Mouse (Mus musculus) stomach, postnatal 0 days (tissue): ENCODE data around the gene Gm20721. TPM values are rescaled to one million over a fixed set of nuclear protein-coding genes. Genes with fewer than 3 reads are reported as not detected.

Experiments used
- ATAC-seq: fragments of 200-750 bp; cut with Nextera tagmentation; 2 replicates; pipeline ENCODE4 v1.8.0; 2017; ENCODE audit not compliant: low FRiP score, low TSS enrichment
- DNase-seq: peaks from one replicate; pipeline ENCODE4 v3.0.0-alpha.2; 2016; ENCODE audit warnings: low spot score
- H3K27ac ChIP-seq: fragments of 300-500 bp; sonication (generic); replicated peaks from 2 replicates; pipeline ENCODE4 v1.5.1; 2014; ENCODE audit warnings: mild to moderate bottlenecking, control low read depth
- H3K27me3 ChIP-seq: fragments of 300-500 bp; sonication (generic); 2 replicates; pipeline ENCODE4 v1.6.1; 2014; ENCODE audit warnings: low read length; ENCODE audit not compliant: control insufficient read depth, insufficient read depth
- H3K36me3 ChIP-seq: fragments of 300-500 bp; sonication (generic); 2 replicates; pipeline ENCODE4 v1.6.1; 2014; ENCODE audit warnings: low read length, mixed read lengths; ENCODE audit not compliant: control insufficient read depth, insufficient read depth
- H3K4me1 ChIP-seq: fragments of 300-500 bp; sonication (generic); replicated peaks from 2 replicates; pipeline ENCODE4 v1.6.1; 2014; ENCODE audit warnings: antibody characterized with exemption; ENCODE audit not compliant: control insufficient read depth, insufficient read depth
- H3K4me2 ChIP-seq: fragments of 300-500 bp; sonication (generic); replicated peaks from 2 replicates; pipeline ENCODE4 v1.6.1; 2014; ENCODE audit warnings: low read depth, mild to moderate bottlenecking, control low read depth, moderate library complexity
- H3K4me3 ChIP-seq: fragments of 300-500 bp; sonication (generic); 2 replicates; pipeline ENCODE4 v1.5.1; 2014; ENCODE audit warnings: low read depth, low read length, control low read depth
- H3K9ac ChIP-seq: fragments of 300-500 bp; sonication (generic); 2 replicates; pipeline ENCODE4 v1.6.1; 2014; ENCODE audit warnings: mild to moderate bottlenecking, low read length, control low read depth, mixed read lengths
- H3K9me3 ChIP-seq: fragments of 300-500 bp; sonication (generic); 2 replicates; pipeline ENCODE4 v1.6.1; 2016; ENCODE audit warnings: low read length; ENCODE audit not compliant: control insufficient read depth
- CTCF ChIP-seq: IDR thresholded peaks from 2 replicates; pipeline ENCODE4 v1.5.1; 2016; ENCODE audit warnings: antibody characterized with exemption, low read depth, mild to moderate bottlenecking, moderate library complexity
- EP300 ChIP-seq: optimal IDR thresholded peaks from 2 replicates; pipeline ENCODE3; 2016; ENCODE audit warnings: antibody characterized with exemption
- whole genome bisulfite sequencing: fragments of 180-500 bp; shearing (Covaris S2); extraction: QIAGEN DNeasy Blood & Tissue Kit; methylation state at CpG from one replicate; pipeline ENCODE4 v1.1.7; 2014; 5-methylcytosine and 5-hydroxymethylcytosine counted together
- polyA plus RNA-seq: library from polyadenylated mRNA; unstranded; fragments of >200 nt; fragmentation: Nextera tagmentation; extraction: Ambion mirVana; gene quantifications from 2 replicates; pipeline ENCODE4 v1.2.1, GENCODE M21; 2015

The Gm20721 gene
- polyA plus RNA-seq = 5.8 and 7.9 TPM in 2 replicates

DNA sequence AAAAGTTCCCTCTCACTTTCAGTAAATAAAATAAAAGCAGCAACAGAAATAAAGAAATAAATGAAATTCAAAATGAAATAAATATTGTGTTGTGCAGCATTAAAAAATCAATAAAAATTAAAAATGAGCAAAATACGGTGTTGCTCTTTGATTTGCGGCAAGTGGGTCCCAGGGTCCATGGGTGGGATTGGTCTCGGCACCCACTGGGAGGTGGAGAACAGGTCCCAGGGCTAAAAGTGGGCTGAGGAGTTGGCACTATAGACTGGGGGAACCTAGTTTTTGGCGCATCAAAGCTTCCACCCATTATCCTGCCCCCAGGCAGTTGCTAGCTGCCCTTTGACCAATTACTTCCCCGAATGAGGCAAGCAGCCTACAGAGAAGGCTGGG lies at the start of gene Gm20721:
Gm20721 (minus strand) TSS at position 101 of the 387 bp plus-strand sequence.
- H3K4me1 ChIP-seq = peaks cover 7% of the 10 kb centered on the region
- H3K27ac ChIP-seq = no peak within 1 kb of the TSS
- TF ChIP-seq EP300 (no peak), CTCF (no peak)
- no peaks in the 10 kb centered on the region for H3K27me3 ChIP-seq
- H3K9ac ChIP-seq = no peak within 1 kb of the TSS
- H3K36me3 ChIP-seq = peaks cover 21% of the 10 kb centered on the region
- DNase-seq (no peak), ATAC-seq (no peak)
- no peak within 1 kb of the TSS for H3K4me3 ChIP-seq
- H3K9me3 ChIP-seq = no peaks in the 10 kb centered on the region
- WGBS = 94% methylated on average over 5 of the region's 5 CpGs
- H3K4me2 ChIP-seq = no peak within 1 kb of the TSS

DNA sequence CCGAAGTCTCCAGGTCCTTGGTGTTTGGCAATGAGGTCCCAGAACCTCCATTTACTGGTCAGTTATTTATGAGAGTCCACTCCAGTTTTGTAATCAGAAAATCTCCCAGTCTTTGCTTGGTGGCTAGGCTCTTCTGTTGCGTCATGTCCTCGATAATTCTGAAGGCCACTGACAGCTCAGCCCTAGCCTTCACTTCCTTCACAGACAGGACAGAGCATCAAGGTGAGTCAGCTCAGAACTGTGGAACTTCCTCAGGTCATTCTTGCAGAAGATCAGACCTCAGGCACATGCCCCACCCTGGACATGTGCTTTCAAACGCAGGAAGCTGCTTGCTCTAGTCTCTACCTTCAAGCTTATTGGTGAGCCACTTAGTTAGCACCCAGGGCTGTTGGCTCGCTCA lies 46.9 kb upstream of the Gm20721 start:
- no peaks in the 10 kb centered on the region for H3K9me3 ChIP-seq
- no peak overlapping the region for H3K4me3 ChIP-seq
- DNase-seq (no peak), ATAC-seq (no peak)
- no peaks in the 10 kb centered on the region for H3K36me3 ChIP-seq
- H3K27ac ChIP-seq = no peak overlapping the region
- TF ChIP-seq EP300 (no peak), CTCF (no peak)
- H3K9ac ChIP-seq = no peak overlapping the region
- 77% methylated on average over 5 of the region's 5 CpGs for WGBS
- H3K27me3 ChIP-seq = no peaks in the 10 kb centered on the region
- H3K4me2 ChIP-seq = no peak overlapping the region
- no peaks in the 10 kb centered on the region for H3K4me1 ChIP-seq

DNA sequence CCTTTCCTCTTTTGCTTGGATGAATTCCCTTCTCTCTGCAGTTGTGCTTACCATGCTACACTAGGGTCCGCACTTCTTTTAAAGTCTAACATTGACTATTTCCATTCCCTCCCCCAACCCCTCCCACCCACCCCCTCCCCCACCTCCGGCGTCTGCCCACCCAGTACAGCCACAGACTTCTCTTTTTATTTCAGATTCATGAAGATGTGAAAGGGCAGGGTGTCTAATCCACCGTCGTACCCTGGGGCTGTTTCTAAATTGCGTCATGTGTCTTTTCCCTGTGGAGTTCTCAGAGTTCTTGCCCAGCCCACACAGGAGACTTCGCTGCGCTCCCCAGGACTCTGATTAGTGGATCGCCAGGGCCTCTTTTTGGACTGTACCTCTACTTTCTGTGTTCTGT lies 46.0 kb upstream of the Gm20721 start:
- DNase-seq = no peak
- ATAC-seq = no peak
- H3K36me3 ChIP-seq = no peaks in the 10 kb centered on the region
- no peaks in the 10 kb centered on the region for H3K27me3 ChIP-seq
- H3K4me2 ChIP-seq = no peak overlapping the region
- TF ChIP-seq EP300 (no peak), CTCF (no peak)
- no peak overlapping the region for H3K4me3 ChIP-seq
- H3K9me3 ChIP-seq = no peaks in the 10 kb centered on the region
- no peak overlapping the region for H3K27ac ChIP-seq
- 78% methylated on average over 9 of the region's 9 CpGs for WGBS
- no peaks in the 10 kb centered on the region for H3K4me1 ChIP-seq
- no peak overlapping the region for H3K9ac ChIP-seq

DNA sequence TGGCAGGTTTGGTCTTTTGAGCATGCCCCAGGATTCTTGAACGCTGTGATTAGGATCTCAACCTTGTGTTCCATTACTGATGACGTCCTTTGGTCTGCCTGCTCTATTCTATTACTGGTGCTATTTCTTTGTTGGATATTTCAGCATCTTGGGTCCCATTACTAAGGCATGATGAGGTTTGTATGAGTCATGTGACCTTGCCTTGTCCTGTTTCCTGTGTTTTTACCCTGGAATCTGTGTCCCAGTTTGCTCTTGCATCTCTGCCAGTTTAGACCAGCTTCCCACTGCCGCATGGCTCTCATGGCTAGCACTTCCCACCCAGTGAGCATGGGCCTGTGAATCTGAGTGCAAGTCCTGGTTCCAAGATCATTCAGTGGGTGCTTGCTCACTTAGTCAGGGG lies 45.4 kb upstream of the Gm20721 start:
- Histone ChIP-seq H3K4me2 (no peak overlapping the region), H3K27me3 (no peaks in the 10 kb centered on the region), H3K27ac (no peak overlapping the region), H3K9me3 (no peaks in the 10 kb centered on the region), H3K4me1 (no peaks in the 10 kb centered on the region), H3K4me3 (no peak overlapping the region), H3K36me3 (no peaks in the 10 kb centered on the region), H3K9ac (no peak overlapping the region)
- DNase-seq = no peak
- ATAC-seq = no peak
- TF ChIP-seq CTCF = no peak
- no peak for TF ChIP-seq EP300
- 90% methylated on average over 3 of the region's 3 CpGs for WGBS

DNA sequence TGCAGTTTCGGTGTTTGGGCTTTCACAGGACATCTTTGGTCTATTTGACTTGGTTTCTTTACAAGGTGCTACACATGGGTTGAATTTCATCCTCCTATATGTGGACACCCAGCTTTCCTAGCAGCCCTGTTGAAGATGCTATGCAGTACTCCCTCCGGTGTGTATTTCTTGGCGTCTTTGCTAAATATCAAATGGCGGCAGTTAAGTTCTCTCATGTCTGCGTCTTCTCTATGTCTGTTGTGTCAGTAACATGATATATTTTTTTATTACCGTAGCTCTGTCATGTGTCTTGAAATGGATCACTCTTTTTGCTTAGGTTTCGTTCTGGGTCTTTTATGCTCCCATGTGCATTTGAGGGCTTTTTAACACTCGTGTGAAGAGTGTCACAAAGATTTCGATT lies 34.5 kb upstream of the Gm20721 start:
- no peaks in the 10 kb centered on the region for H3K9me3 ChIP-seq
- H3K27ac ChIP-seq = no peak overlapping the region
- DNase-seq = no peak
- no peaks in the 10 kb centered on the region for H3K27me3 ChIP-seq
- no peak overlapping the region for H3K9ac ChIP-seq
- H3K4me2 ChIP-seq = no peak overlapping the region
- no peaks in the 10 kb centered on the region for H3K36me3 ChIP-seq
- ATAC-seq = no peak
- TF ChIP-seq CTCF = no peak
- no peak for TF ChIP-seq EP300
- 84% methylated on average over 9 of the region's 9 CpGs for WGBS
- no peak overlapping the region for H3K4me3 ChIP-seq
- H3K4me1 ChIP-seq = no peaks in the 10 kb centered on the region

DNA sequence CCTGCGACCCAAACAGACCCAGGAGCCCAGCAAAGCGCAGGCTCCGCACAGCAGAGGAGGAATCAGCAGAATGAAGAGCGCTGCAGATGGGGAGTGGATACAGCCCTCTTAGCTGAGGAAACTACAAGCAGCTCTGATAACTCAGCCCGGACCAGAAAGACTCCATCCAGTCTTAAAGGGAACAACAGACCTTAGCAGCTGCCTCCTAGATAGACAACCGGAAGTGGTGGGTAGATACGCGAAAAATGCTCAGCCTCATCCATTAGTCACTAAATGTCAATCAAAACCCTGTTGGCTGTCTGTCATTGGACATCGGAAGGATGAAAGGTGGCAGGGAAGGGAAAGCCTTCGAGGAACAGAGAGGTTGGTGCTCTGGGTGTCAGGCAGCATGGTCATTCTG lies 20.1 kb upstream of the Gm20721 start:
- TF ChIP-seq CTCF = no peak
- TF ChIP-seq EP300 = no peak
- DNase-seq (no peak), ATAC-seq (no peak)
- no peak overlapping the region for H3K27ac ChIP-seq
- H3K36me3 ChIP-seq = no peaks in the 10 kb centered on the region
- H3K4me2 ChIP-seq = no peak overlapping the region
- WGBS = 84% methylated on average over 10 of the region's 10 CpGs
- H3K4me1 ChIP-seq = no peaks in the 10 kb centered on the region
- no peak overlapping the region for H3K4me3 ChIP-seq
- H3K9me3 ChIP-seq = no peaks in the 10 kb centered on the region
- H3K27me3 ChIP-seq = no peaks in the 10 kb centered on the region
- no peak overlapping the region for H3K9ac ChIP-seq
